Mouse (Mus musculus) ES-Bruce4 (cell line): ENCODE results near the gene Ntn1. TPM values are rescaled to one million over a fixed set of nuclear protein-coding genes. Genes with fewer than 3 reads are reported as not detected.

Experiments used
- H3K27ac ChIP-seq: 2 replicates; pipeline ENCODE4 v1.5.1; 2012; ENCODE audit warnings: low read length, inconsistent platforms; ENCODE audit not compliant: insufficient read depth
- H3K27me3 ChIP-seq: 2 replicates; pipeline ENCODE4 v1.6.1; 2012; ENCODE audit warnings: mild to moderate bottlenecking, low read length, inconsistent platforms; ENCODE audit not compliant: control insufficient read depth, poor library complexity, insufficient read depth, severe bottlenecking
- H3K36me3 ChIP-seq: 2 replicates; pipeline ENCODE4 v1.6.1; 2012; ENCODE audit warnings: inconsistent platforms, mild to moderate bottlenecking, low read length, moderate library complexity; ENCODE audit not compliant: control insufficient read depth, poor library complexity, insufficient read depth, severe bottlenecking
- H3K4me1 ChIP-seq: one replicate; pipeline ENCODE4 v1.8.1; 2011; ENCODE audit warnings: low read length; ENCODE audit not compliant: control insufficient read depth, insufficient read depth
- H3K4me3 ChIP-seq: 2 replicates; pipeline ENCODE4 v1.5.1; 2011; ENCODE audit warnings: low read depth, mild to moderate bottlenecking, low read length
- H3K9ac ChIP-seq: 2 replicates; pipeline ENCODE4 v1.6.1; 2012; ENCODE audit warnings: low read depth, mild to moderate bottlenecking, inconsistent platforms; ENCODE audit not compliant: poor library complexity, severe bottlenecking
- H3K9me3 ChIP-seq: replicated peaks from 2 replicates; pipeline ENCODE4 v1.6.1; 2012; ENCODE audit warnings: mild to moderate bottlenecking, low read length, inconsistent platforms; ENCODE audit not compliant: control insufficient read depth, poor library complexity, insufficient read depth, severe bottlenecking
- CTCF ChIP-seq: IDR thresholded peaks from one replicate; pipeline ENCODE4 v1.8.1; 2011; ENCODE audit warnings: low read depth, low read length
- EP300 ChIP-seq: IDR thresholded peaks from 2 replicates; pipeline ENCODE4 v1.6.1; 2011; ENCODE audit warnings: low read depth, low read length; ENCODE audit not compliant: insufficient read depth
- POLR2A ChIP-seq: IDR thresholded peaks from one replicate; pipeline ENCODE4 v1.8.1; 2011; ENCODE audit warnings: low read length; ENCODE audit not compliant: insufficient read depth
- polyA plus RNA-seq: library from polyadenylated mRNA; stranded (reverse); fragments of >200 nt; gene quantifications from 2 replicates; pipeline ENCODE4 v1.2.4, GENCODE M21; 2011; ENCODE audit warnings: low read depth; ENCODE audit not compliant: missing spikeins, insufficient read depth, insufficient read length

Gene Ntn1
- polyA plus RNA-seq, 1 experiment: 22.3 TPM

- Histone ChIP-seq H3K9ac (no peak overlapping the region), H3K4me1 (no peaks in the 10 kb centered on the region), H3K4me3 (no peak overlapping the region), H3K9me3 (no peaks in the 10 kb centered on the region), H3K27me3 (no peaks in the 10 kb centered on the region), H3K27ac (no peak overlapping the region), H3K36me3 (no peaks in the 10 kb centered on the region)
- TF ChIP-seq CTCF (no peak), POLR2A (no peak), EP300 (no peak)
Observed at GRCm38 (mm10) chr11:68313065-68313464, 87.6 kb downstream of the Ntn1 start.

GRCm38 (mm10) chr11:68308911-68309580, 91.6 kb downstream of the Ntn1 start:
- no peak overlapping the region for H3K27ac ChIP-seq

GRCm38 (mm10) chr11:68305997-68306396, 94.6 kb downstream of the Ntn1 start:
- no peak overlapping the region for H3K9ac ChIP-seq
- H3K36me3 ChIP-seq: no peaks in the 10 kb centered on the region
- no peaks in the 10 kb centered on the region for H3K27me3 ChIP-seq
- H3K4me3 ChIP-seq: no peak overlapping the region
- H3K4me1 ChIP-seq: no peaks in the 10 kb centered on the region
- no peaks in the 10 kb centered on the region for H3K9me3 ChIP-seq
- H3K27ac ChIP-seq: no peak overlapping the region
- TF ChIP-seq EP300 (no peak), CTCF (no peak), POLR2A (no peak)

More at GRCm38 (mm10) chr11:68308911-68309580, 91.6 kb downstream of the Ntn1 start:
- Histone ChIP-seq H3K9ac (no peak overlapping the region), H3K27me3 (no peaks in the 10 kb centered on the region), H3K9me3 (no peaks in the 10 kb centered on the region), H3K36me3 (no peaks in the 10 kb centered on the region), H3K4me3 (no peak overlapping the region), H3K4me1 (no peaks in the 10 kb centered on the region)
- TF ChIP-seq EP300: no peak

- Histone ChIP-seq H3K9ac (no peak overlapping the region), H3K27ac (no peak overlapping the region), H3K27me3 (no peaks in the 10 kb centered on the region), H3K4me3 (no peak overlapping the region), H3K4me1 (no peaks in the 10 kb centered on the region), H3K36me3 (no peaks in the 10 kb centered on the region), H3K9me3 (no peaks in the 10 kb centered on the region)
- TF ChIP-seq POLR2A (no peak), CTCF (no peak), EP300 (no peak)
Observed at GRCm38 (mm10) chr11:68302323-68302722, 98.3 kb downstream of the Ntn1 start.

- H3K27ac ChIP-seq: no peak overlapping the region
- no peak overlapping the region for H3K4me3 ChIP-seq
- H3K36me3 ChIP-seq: no peaks in the 10 kb centered on the region
- H3K9ac ChIP-seq: no peak overlapping the region
- no peak for TF ChIP-seq CTCF
- TF ChIP-seq POLR2A: no peak
- TF ChIP-seq EP300: no peak
- H3K27me3 ChIP-seq: no peaks in the 10 kb centered on the region
- H3K4me1 ChIP-seq: no peaks in the 10 kb centered on the region
- no peaks in the 10 kb centered on the region for H3K9me3 ChIP-seq
Observed at GRCm38 (mm10) chr11:68301660-68302059, 99.0 kb downstream of the Ntn1 start.

- TF ChIP-seq CTCF (no peak), POLR2A (no peak), EP300 (no peak)
- H3K4me1 ChIP-seq: no peaks in the 10 kb centered on the region
- H3K36me3 ChIP-seq: no peaks in the 10 kb centered on the region
- no peaks in the 10 kb centered on the region for H3K9me3 ChIP-seq
- no peaks in the 10 kb centered on the region; the same call in 1 of the 2 replicates for H3K27me3 ChIP-seq
- H3K9ac ChIP-seq: no peak overlapping the region
- H3K27ac ChIP-seq: no peak overlapping the region
- no peak overlapping the region for H3K4me3 ChIP-seq
Observed at GRCm38 (mm10) chr11:68295474-68295873, 105.1 kb downstream of the Ntn1 start.
